Mouse (Mus musculus) CH12.LX (cell line): ENCODE data around the gene Cldn20. TPM values are rescaled to one million over a fixed set of nuclear protein-coding genes. Genes with fewer than 3 reads are reported as not detected.

Experiments
- DNase-seq: peaks from one replicate; pipeline ENCODE4 v3.0.0-alpha.2; 2013; ENCODE audit errors: extremely low read depth
- H3K27ac ChIP-seq: 2 replicates; pipeline ENCODE4 v1.5.1; 2012; ENCODE audit warnings: low read depth, mild to moderate bottlenecking, control low read depth, moderate library complexity; ENCODE audit not compliant: insufficient read depth
- H3K27me3 ChIP-seq: replicated peaks from 2 replicates; pipeline ENCODE3; 2012; ENCODE audit warnings: inconsistent platforms
- H3K36me3 ChIP-seq, 2 experiments: replicated peaks in 1 of 2; 2 replicates each; pipeline versions ENCODE3 to v1.6.1; 2012; ENCODE audit warnings: inconsistent platforms in 1 of 2, low read length in 1 of 2, mild to moderate bottlenecking in 1 of 2, mixed read lengths in 1 of 2, moderate library complexity in 1 of 2; ENCODE audit not compliant: control insufficient read depth in 1 of 2, insufficient read depth in 1 of 2
- H3K4me1 ChIP-seq, 2 experiments: 2 replicates each; pipeline ENCODE4 v1.6.1; 2012; ENCODE audit warnings: inconsistent platforms in 1 of 2, moderate library complexity in 1 of 2; ENCODE audit not compliant: insufficient read depth in 2 of 2, control insufficient read depth in 1 of 2
- H3K4me2 ChIP-seq: 2 replicates; pipeline ENCODE4 v1.6.1; 2012; ENCODE audit warnings: low read depth, mild to moderate bottlenecking, control low read depth; ENCODE audit not compliant: poor library complexity, insufficient read depth, severe bottlenecking
- H3K4me3 ChIP-seq, 3 experiments: fragments of 150-350 bp in 1 of 3; sonication (generic) in 1 of 3; replicated peaks in 1 of 3; 2 replicates each; pipeline versions ENCODE3 to v1.5.1; 2011 to 2012; ENCODE audit warnings: low read depth in 2 of 3, low read length in 2 of 3, mild to moderate bottlenecking in 2 of 3, moderate library complexity in 2 of 3, control low read depth in 1 of 3, improper control_type of control experiment in 1 of 3, inconsistent platforms in 1 of 3, mixed read lengths in 1 of 3; ENCODE audit not compliant: poor library complexity in 1 of 3
- H3K79me2 ChIP-seq: replicated peaks from 2 replicates; pipeline ENCODE4 v1.6.1; 2012; ENCODE audit warnings: mild to moderate bottlenecking, moderate library complexity; ENCODE audit not compliant: control insufficient read depth, poor library complexity, insufficient read depth, severe bottlenecking; ENCODE audit errors: extremely low read depth
- H3K9ac ChIP-seq: 2 replicates; pipeline ENCODE4 v1.6.1; 2012; ENCODE audit warnings: low read depth, mild to moderate bottlenecking, control low read depth, moderate library complexity; ENCODE audit not compliant: insufficient read depth
- H3K9me3 ChIP-seq: replicated peaks from 2 replicates; pipeline ENCODE3; 2012; ENCODE audit warnings: low read length, inconsistent platforms, mixed read lengths
- CHD1 ChIP-seq: IDR thresholded peaks from 2 replicates; pipeline ENCODE4 v1.6.1; 2012; ENCODE audit warnings: low read depth, low read length, improper control_type of control experiment, inconsistent platforms
- CTCF ChIP-seq, 2 experiments: IDR thresholded peaks in 1 of 2; conservative IDR thresholded peaks in 1 of 2; 2 replicates each; pipeline ENCODE4 v1.5.1; 2011 to 2012; ENCODE audit warnings: low read depth in 2 of 2, low read length in 2 of 2, improper control_type of control experiment in 1 of 2, inconsistent platforms in 1 of 2, mild to moderate bottlenecking in 1 of 2, moderate library complexity in 1 of 2
- E2F4 ChIP-seq: IDR thresholded peaks from 2 replicates; pipeline ENCODE4 v1.6.1; 2011; ENCODE audit warnings: low read depth, low read length, improper control_type of control experiment; ENCODE audit not compliant: insufficient replicate concordance
- EP300 ChIP-seq: IDR thresholded peaks from 2 replicates; pipeline ENCODE4 v1.6.1; 2011; ENCODE audit warnings: low read length, improper control_type of control experiment
- HCFC1 ChIP-seq: IDR thresholded peaks from 2 replicates; pipeline ENCODE4 v1.6.1; 2012; ENCODE audit warnings: low read depth, mild to moderate bottlenecking, inconsistent platforms, low read length, improper control_type of control experiment
- JUND ChIP-seq: conservative IDR thresholded peaks from 2 replicates; pipeline ENCODE4 v1.6.1; 2011; ENCODE audit warnings: low read depth, low read length, improper control_type of control experiment
- MAFK ChIP-seq: IDR thresholded peaks from 2 replicates; pipeline ENCODE4 v1.6.1; 2011; ENCODE audit warnings: low read length, improper control_type of control experiment; ENCODE audit not compliant: insufficient replicate concordance
- MAX ChIP-seq: IDR thresholded peaks from 2 replicates; pipeline ENCODE4 v1.6.1; 2011; ENCODE audit warnings: low read length, improper control_type of control experiment
- MYC ChIP-seq: IDR thresholded peaks from 2 replicates; pipeline ENCODE4 v1.6.1; 2011; ENCODE audit warnings: low read depth, mild to moderate bottlenecking, improper control_type of control experiment, low read length
- NELFE ChIP-seq: IDR thresholded peaks from 2 replicates; pipeline ENCODE4 v1.6.1; 2011; ENCODE audit warnings: low read depth, low read length, improper control_type of control experiment
- PAX5 ChIP-seq: IDR thresholded peaks from 2 replicates; pipeline ENCODE4 v1.6.1; 2012; ENCODE audit warnings: low read length, inconsistent platforms, mixed read lengths
- POLR2AphosphoS2 ChIP-seq: IDR thresholded peaks from 2 replicates; pipeline ENCODE4 v1.6.1; 2011; ENCODE audit warnings: low read depth, low read length, improper control_type of control experiment
- TBP ChIP-seq: conservative IDR thresholded peaks from 2 replicates; pipeline ENCODE4 v1.6.1; 2011; ENCODE audit warnings: low read depth, low read length, improper control_type of control experiment
- TCF12 ChIP-seq: IDR thresholded peaks from 2 replicates; pipeline ENCODE4 v1.6.1; 2014; ENCODE audit warnings: low read depth, mild to moderate bottlenecking, inconsistent platforms, low read length, improper control_type of control experiment
- ZC3H11A ChIP-seq: IDR thresholded peaks from 2 replicates; pipeline ENCODE4 v1.6.1; 2012; ENCODE audit warnings: low read depth, mild to moderate bottlenecking, inconsistent platforms, low read length, improper control_type of control experiment
- dilution Hi-C: fragments of 300-500 bp; cut with MboI; formaldehyde crosslinking; loops from 2 replicates; pipeline ENCODE4 v1.14.3; 2020; ENCODE audit warnings: low sequenced_read_pairs; ENCODE audit not compliant: extremely low pct_unique_long_range_greater_than_20kb, extremely low pct_ligation_motif_present
- in situ Hi-C: fragments of 300-500 bp; cut with MboI; formaldehyde crosslinking; loops from 3 replicates; pipeline ENCODE4 v1.14.3; 2019; ENCODE audit warnings: low sequenced_read_pairs, low pct_ligation_motif_present, low pct_unique_long_range_greater_than_20kb, mixed read lengths
- polyA plus RNA-seq: library from polyadenylated mRNA; unstranded; fragments of >175 nt; gene quantifications from 2 replicates; pipeline ENCODE4 v1.2.1, GENCODE M21; 2012; ENCODE audit warnings: low read depth; ENCODE audit not compliant: insufficient read length
- total RNA-seq, 2 experiments: library from RNA; depleted of rRNA; stranded (reverse); fragments of 300-350 nt in 1 of 2; fragments of >200 nt in 1 of 2; gene quantifications; 2 replicates each; pipeline ENCODE4 v1.2.3; 2012 to 2014

Gene Cldn20
- total and polyA plus RNA-seq, 3 experiments: 0.73 TPM; not detected in 2

DNA sequence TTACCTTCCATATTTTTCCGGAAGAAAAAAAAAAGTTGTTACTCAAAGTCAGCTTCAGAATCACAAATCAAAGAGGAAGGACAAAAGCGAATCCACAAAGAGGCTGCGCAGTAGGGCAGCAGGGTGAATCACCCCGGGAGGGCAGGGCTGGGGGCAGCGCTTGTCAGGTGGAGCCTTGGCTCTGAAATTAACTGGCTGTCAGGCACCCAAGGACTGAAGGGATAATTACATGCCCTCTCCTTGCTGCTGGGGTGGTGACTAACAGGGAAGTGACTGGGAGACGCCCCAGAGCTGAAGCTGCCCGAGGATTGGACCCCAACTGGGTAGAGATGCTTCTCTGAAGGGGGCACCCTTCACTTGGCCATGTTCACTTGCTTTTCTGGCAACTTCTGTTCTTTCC, 46.5 kb upstream of the Cldn20 start:
- H3K4me1 ChIP-seq: no peaks in the 10 kb centered on the region
- H3K4me2 ChIP-seq: no peak overlapping the region
- no peaks in the 10 kb centered on the region for H3K27me3 ChIP-seq
- TF ChIP-seq CTCF (conservative IDR thresholded peaks at IDR 0.05 in 1 of 2, IDR thresholded peaks at IDR 0.05 in 1 of 2; ENCODE audit: low read depth in 2 of 2, low read length in 2 of 2): no peak
- no peak for TF ChIP-seq E2F4
- TF ChIP-seq MAFK: no peak
- TF ChIP-seq POLR2AphosphoS2: no peak
- no peak for TF ChIP-seq PAX5
- no peak for TF ChIP-seq HCFC1
- TF ChIP-seq JUND: no peak
- TF ChIP-seq, all 38 proteins: peak for 0
- Histone ChIP-seq H3K9me3 (no peaks in the 10 kb centered on the region), H3K36me3 (peaks cover 5 to 78% of the 10 kb centered on the region in 2 experiments), H3K27ac (no peak overlapping the region), H3K9ac (no peak overlapping the region), H3K4me3 (no peak overlapping the region), H3K79me2 (no peaks in the 10 kb centered on the region)
- in situ Hi-C loops (no loop called here), dilution Hi-C loops (no loop called here)
- no peak for DNase-seq

- no peak overlapping the region for H3K9ac ChIP-seq
- no peak for TF ChIP-seq ZC3H11A
- TF ChIP-seq NELFE: no peak
- no peak for TF ChIP-seq EP300
- no peak for TF ChIP-seq MAX
- TF ChIP-seq JUND: no peak
- TF ChIP-seq TBP: no peak
- TF ChIP-seq TCF12: no peak
- TF ChIP-seq MYC: no peak
- TF ChIP-seq CHD1: no peak
- no peak for TF ChIP-seq POLR2AphosphoS2
- no peaks in the 10 kb centered on the region for H3K27me3 ChIP-seq
- in situ Hi-C loops (no loop called here), dilution Hi-C loops (no loop called here)
- peaks cover 3 to 76% of the 10 kb centered on the region in 2 experiments for H3K36me3 ChIP-seq
- no peaks in the 10 kb centered on the region for H3K4me1 ChIP-seq
- no peak overlapping the region for H3K4me3 ChIP-seq
- no peaks in the 10 kb centered on the region for H3K9me3 ChIP-seq
- H3K27ac ChIP-seq: no peak overlapping the region
- DNase-seq: no peak
- no peaks in the 10 kb centered on the region for H3K79me2 ChIP-seq
- H3K4me2 ChIP-seq: no peak overlapping the region
Observed at GRCm38 (mm10) chr17:3487211-3487610, 45.1 kb upstream of the Cldn20 start.
